In genomic region chr5:111425813-111426212, GRCm38 (mm10) we compare ENCODE assay signal across 12 mouse cellular contexts. TPM values are rescaled to one million over a fixed set of nuclear protein-coding genes. Genes with fewer than 3 reads are reported as not detected.
DNase-seq lines count a peak whose midpoint lies in the region; ATAC-seq lines count a peak whose summit lies in the region.
"Had no signal": no experiment of that assay in that cellular context is flagged by ENCODE, and none has a peak within 500 bp of the region (broad histone marks: within the 10 kb centered on the region; RNA-seq: fewer than 3 reads in every experiment).

No protein-coding gene starts in this region.

- peaks cover 94% of the 10 kb centered on the region for H3K4me1 ChIP-seq in embryonic facial prominence, embryonic 12.5 days
- peaks cover 99% of the 10 kb centered on the region for H3K4me1 ChIP-seq in forebrain, embryonic 12.5 days
- peaks cover 88% of the 10 kb centered on the region for H3K4me1 ChIP-seq in hindbrain, embryonic 14.5 days (replicated peaks; ENCODE audit: control insufficient read depth, insufficient read depth, low read length)
- H3K4me1 ChIP-seq in midbrain, embryonic 15.5 days: peaks cover 86% of the 10 kb centered on the region
- H3K4me1 ChIP-seq in liver, embryonic 11.5 days (replicated peaks; ENCODE audit: control insufficient read depth, insufficient read depth, low read length): no peaks in the 10 kb centered on the region; the same call in 1 of the 2 replicates

- H3K36me3 ChIP-seq in embryonic facial prominence, embryonic 12.5 days: peaks cover 50% of the 10 kb centered on the region
- peaks cover 56% of the 10 kb centered on the region for H3K36me3 ChIP-seq in forebrain, embryonic 12.5 days (replicated peaks)
- peaks cover 14% of the 10 kb centered on the region for H3K36me3 ChIP-seq in hindbrain, embryonic 14.5 days (replicated peaks; ENCODE audit: control insufficient read depth, insufficient read depth)
- H3K36me3 ChIP-seq in midbrain, embryonic 15.5 days (replicated peaks): no peaks in the 10 kb centered on the region
- no peaks in the 10 kb centered on the region for H3K36me3 ChIP-seq in liver, embryonic 11.5 days (ENCODE audit: control insufficient read depth, insufficient read depth, low read length)

- H3K4me2 ChIP-seq in embryonic facial prominence, embryonic 12.5 days (replicated peaks): peak overlapping the region; percentile 91
- H3K4me2 ChIP-seq in forebrain, embryonic 12.5 days: peak overlapping the region; percentile 98
- peak overlapping the region; percentile 99 for H3K4me2 ChIP-seq in hindbrain, embryonic 14.5 days (replicated peaks)
- peak overlapping the region; percentile 78 for H3K4me2 ChIP-seq in midbrain, embryonic 15.5 days
- no peak overlapping the region for H3K4me2 ChIP-seq in liver, embryonic 11.5 days
- H3K4me2 ChIP-seq: heart, embryonic 12.5 days had no signal

- no peak overlapping the region for H3K27ac ChIP-seq in embryonic facial prominence, embryonic 12.5 days
- H3K27ac ChIP-seq in forebrain, embryonic 12.5 days: peak overlapping the region; percentile 50; the same call in 1 of the 2 replicates
- H3K27ac ChIP-seq in hindbrain, embryonic 14.5 days: peak overlapping the region; percentile 30
- H3K27ac ChIP-seq in midbrain, embryonic 15.5 days: peak overlapping the region; percentile 63
- H3K27ac ChIP-seq in liver, embryonic 11.5 days (ENCODE audit: low read depth, low read length): no peak overlapping the region

- DNase-seq in hindbrain, embryonic 14.5 days (ENCODE audit: low spot score): no peak
- DNase-seq in cerebellum, adult 8-10 months: no peak
- no peak for DNase-seq in liver, embryonic 11.5 days (ENCODE audit: low spot score)
- DNase-seq in urinary bladder, postnatal 4 days (ENCODE audit: low spot score in 2 of 2): no peak
- DNase-seq: adrenal gland, postnatal 36 days; gastrocnemius, postnatal 10 days; kidney, adult 9 months; left cerebral cortex, postnatal 4 days had no signal

- no peak for ATAC-seq in embryonic facial prominence, embryonic 12.5 days (ENCODE audit: insufficient number of reproducible peaks, insufficient read depth, low FRiP score, low TSS enrichment)
- ATAC-seq in forebrain, embryonic 12.5 days (ENCODE audit: low FRiP score): no peak
- ATAC-seq in hindbrain, embryonic 14.5 days (ENCODE audit: low FRiP score): no peak
- no peak for ATAC-seq in midbrain, embryonic 15.5 days (replicated peaks)
- no peak for ATAC-seq in liver, embryonic 11.5 days (replicated peaks; ENCODE audit: low FRiP score)

- WGBS in embryonic facial prominence, embryonic 12.5 days: 69% methylated on average over 9 of the region's 9 CpGs
- 72% methylated on average over 9 of the region's 9 CpGs for WGBS in forebrain, embryonic 12.5 days
- WGBS in hindbrain, embryonic 14.5 days: 41% methylated on average over 9 of the region's 9 CpGs
- 31% methylated on average over 9 of the region's 9 CpGs for WGBS in midbrain, embryonic 15.5 days
- WGBS in liver, embryonic 11.5 days: 89% methylated on average over 9 of the region's 9 CpGs

- H3K9me3 ChIP-seq in embryonic facial prominence, embryonic 12.5 days: no peaks in the 10 kb centered on the region
- H3K9me3 ChIP-seq in forebrain, embryonic 12.5 days: no peaks in the 10 kb centered on the region
- no peaks in the 10 kb centered on the region for H3K9me3 ChIP-seq in hindbrain, embryonic 14.5 days (ENCODE audit: control insufficient read depth, low read length)
- no peaks in the 10 kb centered on the region for H3K9me3 ChIP-seq in midbrain, embryonic 15.5 days
- no peaks in the 10 kb centered on the region for H3K9me3 ChIP-seq in liver, embryonic 11.5 days (ENCODE audit: control insufficient read depth, low read length)
- H3K9me3 ChIP-seq: heart, embryonic 12.5 days had no signal

- H3K27me3 ChIP-seq in embryonic facial prominence, embryonic 12.5 days: no peaks in the 10 kb centered on the region
- H3K27me3 ChIP-seq in forebrain, embryonic 12.5 days: no peaks in the 10 kb centered on the region
- H3K27me3 ChIP-seq in hindbrain, embryonic 14.5 days (ENCODE audit: control insufficient read depth, insufficient read depth, low read length): no peaks in the 10 kb centered on the region
- no peaks in the 10 kb centered on the region for H3K27me3 ChIP-seq in midbrain, embryonic 15.5 days (replicated peaks)
- peaks cover 19% of the 10 kb centered on the region for H3K27me3 ChIP-seq in liver, embryonic 11.5 days (replicated peaks; ENCODE audit: control insufficient read depth, insufficient read depth, low read length)

- H3K9ac ChIP-seq in embryonic facial prominence, embryonic 12.5 days: peak overlapping the region; percentile 37; the same call in 1 of the 2 replicates
- peak overlapping the region; percentile 26; the same call in 1 of the 2 replicates for H3K9ac ChIP-seq in forebrain, embryonic 12.5 days
- peak overlapping the region; percentile 93 for H3K9ac ChIP-seq in hindbrain, embryonic 14.5 days
- peak overlapping the region; percentile 40; the same call in 1 of the 2 replicates for H3K9ac ChIP-seq in midbrain, embryonic 15.5 days
- H3K9ac ChIP-seq in liver, embryonic 11.5 days (ENCODE audit: low read depth, low read length): no peak overlapping the region
- H3K9ac ChIP-seq: heart, embryonic 12.5 days had no signal

- peak overlapping the region; percentile 95 for H3K4me3 ChIP-seq in embryonic facial prominence, embryonic 12.5 days
- peak overlapping the region; percentile 98 for H3K4me3 ChIP-seq in forebrain, embryonic 12.5 days (replicated peaks)
- peak overlapping the region; percentile 92 for H3K4me3 ChIP-seq in hindbrain, embryonic 14.5 days (replicated peaks; ENCODE audit: low read length)
- peak overlapping the region; percentile 85 for H3K4me3 ChIP-seq in midbrain, embryonic 15.5 days
- no peak overlapping the region for H3K4me3 ChIP-seq in liver, embryonic 11.5 days (ENCODE audit: low read depth, low read length)
- H3K4me3 ChIP-seq: heart, embryonic 12.5 days had no signal

RNA-seq across cellular contexts. Expression of gene Mn1, which starts 8.7 kb away (rescaled TPM):
- polyA plus RNA-seq in embryonic facial prominence, embryonic 12.5 days (2016; fragmentation: Nextera tagmentation; extraction: Ambion mirVana): 57.8 and 58.3 TPM in 2 replicates
- polyA plus RNA-seq in forebrain, embryonic 12.5 days (2016; fragmentation: Nextera tagmentation; extraction: Ambion mirVana): 55.8 and 62.6 TPM in 2 replicates
- polyA plus RNA-seq in hindbrain, embryonic 14.5 days (2014; fragmentation: Nextera tagmentation; extraction: Ambion mirVana): 27.8 and 28.6 TPM in 2 replicates
- 60.1 and 64.8 TPM in 2 replicates for polyA plus RNA-seq in midbrain, embryonic 15.5 days (2015; fragmentation: Nextera tagmentation; extraction: Ambion mirVana)
- polyA plus RNA-seq in liver, embryonic 11.5 days (2014; fragmentation: Nextera tagmentation; extraction: Ambion mirVana): 5.2 and 5.3 TPM in 2 replicates

Comparison
In these comparisons a context has a peak if more than half of its experiments do, and no peak if none do; other contexts are left out.
1. H3K27ac ChIP-seq: peak in forebrain, embryonic 12.5 days (single experiment), hindbrain, embryonic 14.5 days (single experiment) and midbrain, embryonic 15.5 days (single experiment); none in embryonic facial prominence, embryonic 12.5 days (single experiment) and liver, embryonic 11.5 days (single experiment).